Mouse (Mus musculus) stomach, embryonic 14.5 days (tissue): ENCODE data around the gene Fam83c. TPM values are rescaled to one million over a fixed set of nuclear protein-coding genes. Genes with fewer than 3 reads are reported as not detected.

Experiments
- ATAC-seq: fragments of 200-750 bp; cut with Nextera tagmentation; 2 replicates; pipeline ENCODE4 v1.8.0; 2017; ENCODE audit warnings: low read depth, moderate TSS enrichment; ENCODE audit not compliant: insufficient number of reproducible peaks, insufficient read depth, low FRiP score
- H3K27ac ChIP-seq: fragments of 300-500 bp; sonication (generic); 2 replicates; pipeline ENCODE4 v1.5.1; 2014; ENCODE audit warnings: mild to moderate bottlenecking, low read length, moderate library complexity, mixed read lengths
- H3K27me3 ChIP-seq: fragments of 300-500 bp; sonication (generic); 2 replicates; pipeline ENCODE4 v1.6.1; 2014; ENCODE audit warnings: low read length, control low read depth, mixed read lengths; ENCODE audit not compliant: control insufficient read depth, insufficient read depth
- H3K36me3 ChIP-seq: fragments of 300-500 bp; sonication (generic); 2 replicates; pipeline ENCODE4 v1.6.1; 2014; ENCODE audit warnings: mild to moderate bottlenecking, control low read depth, low read length, moderate library complexity, mixed read lengths; ENCODE audit not compliant: control insufficient read depth, insufficient read depth
- H3K4me1 ChIP-seq: fragments of 300-500 bp; sonication (generic); 2 replicates; pipeline ENCODE4 v1.6.1; 2014; ENCODE audit warnings: low read length, control low read depth, mixed read lengths; ENCODE audit not compliant: control insufficient read depth, insufficient read depth
- H3K4me2 ChIP-seq: fragments of 300-500 bp; sonication (generic); replicated peaks from 2 replicates; pipeline ENCODE4 v1.6.1; 2014; ENCODE audit warnings: low read depth, low read length, control low read depth
- H3K4me3 ChIP-seq: fragments of 300-500 bp; sonication (generic); 2 replicates; pipeline ENCODE4 v1.5.1; 2014; ENCODE audit warnings: low read depth, low read length, control low read depth
- H3K9ac ChIP-seq: fragments of 300-500 bp; sonication (generic); replicated peaks from 2 replicates; pipeline ENCODE4 v1.6.1; 2014; ENCODE audit warnings: low read depth, mild to moderate bottlenecking, control low read depth, low read length, moderate library complexity, mixed read lengths
- H3K9me3 ChIP-seq: fragments of 300-500 bp; sonication (generic); 2 replicates; pipeline ENCODE4 v1.6.1; 2016; ENCODE audit warnings: low read depth, low read length, control low read depth; ENCODE audit not compliant: control insufficient read depth
- WGBS: fragments of 180-500 bp; shearing (Covaris S2); extraction: QIAGEN DNeasy Blood & Tissue Kit; methylation state at CpG from one replicate; pipeline ENCODE4 v1.1.7; 2014; 5-methylcytosine and 5-hydroxymethylcytosine counted together
- polyA plus RNA-seq: library from polyadenylated mRNA; unstranded; fragments of >200 nt; fragmentation: Nextera tagmentation; extraction: Ambion mirVana; gene quantifications from 2 replicates; pipeline ENCODE4 v1.2.1, GENCODE M21; 2014

Gene Fam83c
- polyA plus RNA-seq, 1 experiment from 2014 or later, result 2.3 TPM

GRCm38 (mm10) chr2:155812637-155813036 lies 22.0 kb downstream of the Fam83c start:
- no peak for ATAC-seq
- H3K36me3 ChIP-seq, result no peaks in the 10 kb centered on the region
- no peak overlapping the region for H3K4me3 ChIP-seq
- H3K27me3 ChIP-seq, result no peaks in the 10 kb centered on the region
- no peak overlapping the region for H3K9ac ChIP-seq
- 62% methylated on average over 4 of the region's 4 CpGs for WGBS
- no peaks in the 10 kb centered on the region for H3K9me3 ChIP-seq
- no peak overlapping the region for H3K27ac ChIP-seq
- H3K4me2 ChIP-seq, result no peak overlapping the region
- no peaks in the 10 kb centered on the region for H3K4me1 ChIP-seq

DNA sequence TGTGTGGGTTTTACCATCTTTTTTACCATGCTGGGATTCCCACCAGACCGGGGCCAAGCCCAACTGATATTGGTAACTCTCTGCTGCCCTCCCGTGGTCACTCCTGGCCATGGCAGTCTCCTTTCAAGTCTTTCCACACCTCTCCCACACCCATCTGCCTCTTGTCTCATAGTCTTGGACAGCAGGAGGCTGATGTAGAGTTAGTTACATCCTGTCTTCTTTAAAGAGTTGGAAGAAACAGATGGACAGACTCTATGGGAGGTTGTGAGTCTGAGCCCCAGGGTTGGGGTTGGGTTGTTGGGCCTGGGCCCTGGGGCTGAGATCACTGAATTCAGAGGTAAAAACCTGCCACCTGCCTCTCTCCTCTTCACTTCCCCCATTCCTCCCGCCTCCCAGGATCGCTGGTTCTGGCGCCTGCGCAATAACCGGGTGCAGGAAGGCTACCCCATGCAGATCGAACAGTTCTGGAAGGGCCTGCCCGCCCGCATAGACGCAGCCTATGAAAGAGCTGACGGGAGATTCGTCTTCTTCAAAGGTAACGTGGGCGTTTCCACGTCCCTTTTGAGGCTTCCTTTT lies 22.7 kb downstream of the Fam83c start:
- no peak overlapping the region for H3K9ac ChIP-seq
- H3K27ac ChIP-seq, result no peak overlapping the region
- H3K4me1 ChIP-seq, result no peaks in the 10 kb centered on the region
- H3K4me3 ChIP-seq, result no peak overlapping the region
- no peaks in the 10 kb centered on the region for H3K9me3 ChIP-seq
- H3K36me3 ChIP-seq, result no peaks in the 10 kb centered on the region
- H3K27me3 ChIP-seq, result no peaks in the 10 kb centered on the region
- ATAC-seq, result no peak
- WGBS, result 36% methylated on average over 16 of the region's 16 CpGs
- no peak overlapping the region for H3K4me2 ChIP-seq

- Histone ChIP-seq H3K9me3 (no peaks in the 10 kb centered on the region), H3K4me1 (no peaks in the 10 kb centered on the region), H3K4me3 (no peak overlapping the region), H3K4me2 (no peak overlapping the region), H3K27ac (no peak overlapping the region), H3K27me3 (no peaks in the 10 kb centered on the region), H3K9ac (no peak overlapping the region), H3K36me3 (no peaks in the 10 kb centered on the region)
- WGBS, result 72% methylated on average over 4 of the region's 4 CpGs
- no peak for ATAC-seq
These were observed 25.0 kb downstream of the Fam83c start for GRCm38 (mm10) chr2:155809620-155810019.

DNA sequence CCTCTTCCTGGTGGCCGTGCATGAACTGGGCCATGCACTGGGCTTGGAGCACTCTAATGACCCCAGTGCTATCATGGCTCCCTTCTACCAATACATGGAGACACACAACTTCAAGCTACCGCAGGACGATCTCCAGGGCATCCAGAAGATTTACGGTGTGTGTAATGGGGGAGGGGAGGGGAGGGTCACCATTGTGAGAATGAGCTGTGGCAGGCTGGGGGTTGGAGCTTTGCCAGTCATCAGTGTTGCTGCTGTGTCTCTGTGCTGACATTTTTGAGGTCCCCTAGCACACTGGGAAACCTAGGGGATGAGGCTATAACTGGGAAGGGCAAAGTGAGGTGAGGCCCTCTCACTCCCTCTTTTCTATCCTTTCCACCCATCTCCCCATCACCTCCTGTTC lies 27.2 kb downstream of the Fam83c start:
- no peaks in the 10 kb centered on the region for H3K4me1 ChIP-seq
- no peak overlapping the region for H3K4me3 ChIP-seq
- H3K4me2 ChIP-seq, result no peak overlapping the region
- H3K36me3 ChIP-seq, result no peaks in the 10 kb centered on the region
- H3K27me3 ChIP-seq, result no peaks in the 10 kb centered on the region
- no peak for ATAC-seq
- no peaks in the 10 kb centered on the region for H3K9me3 ChIP-seq
- H3K9ac ChIP-seq, result no peak overlapping the region
- no peak overlapping the region for H3K27ac ChIP-seq
- 49% methylated on average over 4 of the region's 4 CpGs for WGBS

GRCm38 (mm10) chr2:155806548-155806947 lies 28.1 kb downstream of the Fam83c start:
- WGBS, result 67% methylated on average over 5 of the region's 5 CpGs
- Histone ChIP-seq H3K36me3 (no peaks in the 10 kb centered on the region), H3K4me1 (no peaks in the 10 kb centered on the region), H3K4me2 (no peak overlapping the region), H3K4me3 (no peak overlapping the region), H3K9ac (no peak overlapping the region), H3K9me3 (no peaks in the 10 kb centered on the region), H3K27me3 (no peaks in the 10 kb centered on the region), H3K27ac (no peak overlapping the region)
- ATAC-seq, result no peak

DNA sequence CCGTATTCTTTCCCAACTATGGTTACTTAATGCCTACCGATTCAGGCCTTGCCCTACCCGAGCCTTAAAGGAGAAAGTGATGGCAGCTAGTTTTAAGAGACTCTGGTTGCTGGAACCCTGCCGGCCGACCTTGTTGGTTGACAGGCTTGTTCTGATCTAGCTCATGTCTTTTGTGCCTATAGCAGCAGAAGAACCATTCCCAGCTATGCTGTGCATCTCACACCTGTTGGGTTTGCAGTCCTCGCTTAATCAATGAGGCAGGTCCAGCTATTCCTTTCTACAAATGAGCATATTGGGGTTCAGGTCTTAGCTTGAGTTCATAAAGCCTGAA lies 28.8 kb downstream of the Fam83c start:
- 82% methylated on average over 6 of the region's 6 CpGs for WGBS

DNA sequence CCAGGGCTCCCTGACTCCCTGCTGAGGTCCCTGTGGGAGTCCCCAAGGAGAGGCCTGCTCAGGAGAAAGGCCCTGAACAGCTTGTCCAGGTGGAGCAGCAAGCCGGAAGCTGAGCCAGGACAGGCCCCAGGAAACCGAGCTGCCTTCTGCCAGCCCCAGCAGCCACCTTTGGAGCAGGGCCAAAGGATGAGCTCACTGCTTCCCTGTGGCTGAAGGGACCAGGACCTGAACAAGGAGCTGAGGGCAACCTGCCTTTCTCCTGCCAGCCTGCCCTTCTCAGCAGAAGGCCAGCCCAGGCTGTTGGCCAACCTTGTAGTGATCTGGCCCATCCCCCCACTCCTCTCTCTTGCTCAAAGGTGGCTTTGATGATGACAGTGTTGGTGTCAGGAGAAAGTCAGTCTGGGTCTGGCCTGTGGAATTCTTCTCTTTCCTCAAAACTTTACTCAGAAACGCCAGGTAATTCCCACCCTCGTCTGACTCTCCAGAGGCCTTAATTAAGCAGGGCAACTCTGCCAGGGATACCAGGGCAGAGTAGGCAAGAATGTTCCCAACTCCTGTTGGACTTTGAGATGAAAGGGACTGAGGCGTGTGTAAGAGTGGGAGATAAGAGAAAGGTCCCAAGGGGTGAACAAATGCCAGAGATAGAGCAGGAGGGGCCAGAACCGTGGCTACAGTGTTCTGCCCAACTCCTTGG lies 29.3 kb downstream of the Fam83c start:
- Histone ChIP-seq H3K27me3 (no peaks in the 10 kb centered on the region), H3K27ac (no peak overlapping the region), H3K4me3 (no peak overlapping the region), H3K4me1 (no peaks in the 10 kb centered on the region), H3K4me2 (no peak overlapping the region), H3K36me3 (no peaks in the 10 kb centered on the region), H3K9me3 (no peaks in the 10 kb centered on the region), H3K9ac (no peak overlapping the region)
- ATAC-seq, result no peak
- 42% methylated on average over 6 of the region's 6 CpGs for WGBS

More for the DNA sequence above, 28.8 kb downstream of the Fam83c start:
- Histone ChIP-seq H3K4me3 (no peak overlapping the region), H3K36me3 (no peaks in the 10 kb centered on the region), H3K27ac (no peak overlapping the region), H3K27me3 (no peaks in the 10 kb centered on the region), H3K4me1 (no peaks in the 10 kb centered on the region), H3K9me3 (no peaks in the 10 kb centered on the region), H3K9ac (no peak overlapping the region), H3K4me2 (no peak overlapping the region)
- no peak for ATAC-seq

DNA sequence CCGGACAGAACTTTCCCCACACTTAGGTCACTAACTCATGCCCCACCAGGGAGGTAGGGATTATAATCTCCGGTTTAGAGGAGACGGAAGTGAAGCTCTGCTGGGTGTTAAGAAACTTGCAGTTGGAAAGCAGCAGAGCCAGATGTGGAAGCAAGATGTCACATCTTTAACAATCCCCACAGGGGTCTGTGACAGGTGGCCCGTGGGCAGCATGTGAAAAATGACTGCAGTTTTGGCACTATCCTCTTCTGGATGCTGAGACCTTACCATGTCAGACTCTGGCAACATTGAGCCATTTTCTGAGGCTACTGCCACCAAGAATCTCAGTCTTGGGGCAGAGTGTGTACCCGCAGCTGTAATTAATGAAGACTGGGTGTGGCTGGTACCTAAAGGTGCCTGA lies 30.6 kb downstream of the Fam83c start:
- Histone ChIP-seq H3K9me3 (no peaks in the 10 kb centered on the region), H3K36me3 (no peaks in the 10 kb centered on the region), H3K4me1 (no peaks in the 10 kb centered on the region), H3K4me3 (no peak overlapping the region), H3K4me2 (no peak overlapping the region), H3K9ac (no peak overlapping the region), H3K27ac (no peak overlapping the region), H3K27me3 (no peaks in the 10 kb centered on the region)
- ATAC-seq, result no peak
- WGBS, result 65% methylated on average over 5 of the region's 5 CpGs

GRCm38 (mm10) chr2:155802761-155803160 lies 31.9 kb downstream of the Fam83c start:
- no peaks in the 10 kb centered on the region for H3K36me3 ChIP-seq
- no peaks in the 10 kb centered on the region for H3K4me1 ChIP-seq
- H3K27ac ChIP-seq, result no peak overlapping the region
- no peak for ATAC-seq
- H3K9ac ChIP-seq, result no peak overlapping the region
- no peak overlapping the region for H3K4me2 ChIP-seq
- H3K9me3 ChIP-seq, result no peaks in the 10 kb centered on the region
- 48% methylated on average over 3 of the region's 3 CpGs for WGBS
- H3K27me3 ChIP-seq, result no peaks in the 10 kb centered on the region
- H3K4me3 ChIP-seq, result no peak overlapping the region
